Mouse (Mus musculus): Measurements from ENCODE around the gene Ncf1. TPM values are rescaled to one million over a fixed set of nuclear protein-coding genes. Genes with fewer than 3 reads are reported as not detected.

Gene Ncf1
- total and polyA plus RNA-seq, 3 experiments: 5.7 to 8.2 (median 6.7) TPM

DNA sequence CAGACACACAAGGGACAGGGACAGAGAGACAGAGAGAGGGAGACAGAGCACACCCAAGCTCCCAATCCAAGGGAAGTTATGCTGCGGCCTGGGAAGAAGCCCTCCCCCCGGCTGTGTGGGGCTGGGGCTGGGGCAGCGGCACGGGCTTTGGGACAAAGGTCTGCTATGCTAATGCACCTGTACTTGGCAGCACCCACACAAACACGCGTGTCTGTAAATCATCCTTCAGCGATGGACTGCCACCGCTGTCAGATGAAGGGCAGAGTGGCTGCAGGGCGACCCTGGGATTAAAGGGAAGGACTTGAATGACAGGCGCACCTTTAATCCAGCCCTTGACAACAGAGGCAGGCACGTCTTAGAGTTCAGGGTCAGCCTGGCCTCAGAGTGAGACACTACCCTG, 42.0 kb upstream of the Ncf1 start:
- Histone ChIP-seq H3K36me3 (ENCODE audit: control insufficient read depth, insufficient read depth, low read length) (peaks cover 2% of the 10 kb centered on the region), H3K79me2 (replicated peaks; ENCODE audit: control insufficient read depth, insufficient read depth, low read length) (no peaks in the 10 kb centered on the region; the same call in 1 of the 2 replicates), H3K4me1 (ENCODE audit: control insufficient read depth, insufficient read depth, low read length) (no peaks in the 10 kb centered on the region), H3K4me3 (no peak overlapping the region), H3K9ac (ENCODE audit: low read depth, low read length) (no peak overlapping the region), H3K27ac (no peak overlapping the region), H3K27me3 (ENCODE audit: control insufficient read depth, insufficient read depth, low read length) (no peaks in the 10 kb centered on the region)
- no peak for TF ChIP-seq POLR2A (IDR thresholded peaks at IDR 0.05; ENCODE audit: insufficient read depth, low read depth, low read length)
- no peak for TF ChIP-seq CTCF (IDR thresholded peaks at IDR 0.05)
- no peak for TF ChIP-seq EP300 (IDR thresholded peaks at IDR 0.05; ENCODE audit: insufficient read depth, low read depth, low read length)
- intact Hi-C loops (cut with DNase I): no loop called here
- no peak for DNase-seq
- 93% methylated on average over 11 of the region's 11 CpGs for WGBS

DNA sequence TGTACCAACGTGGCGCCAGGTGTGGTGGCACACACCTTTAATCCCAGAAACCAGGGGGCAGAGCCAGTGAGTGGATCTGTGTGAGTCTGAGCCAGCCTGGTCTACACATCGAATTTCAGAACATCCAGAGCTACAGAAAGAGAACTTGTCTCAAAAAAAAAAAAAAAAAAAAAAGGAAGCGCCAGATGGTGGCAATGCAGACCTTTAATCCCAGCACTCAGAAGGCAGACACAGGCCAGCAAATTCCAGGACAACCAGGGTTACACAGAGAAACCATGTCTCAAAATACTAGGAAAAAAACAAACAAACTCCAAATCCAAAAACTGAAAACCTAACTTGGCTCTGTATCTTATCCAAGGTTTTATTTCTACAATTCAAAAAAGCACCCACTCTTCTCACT, 41.1 kb upstream of the Ncf1 start:
- no peaks in the 10 kb centered on the region for H3K27me3 ChIP-seq (ENCODE audit: control insufficient read depth, insufficient read depth, low read length)
- DNase-seq: no peak
- no peak overlapping the region for H3K9ac ChIP-seq (ENCODE audit: low read depth, low read length)
- H3K36me3 ChIP-seq (ENCODE audit: control insufficient read depth, insufficient read depth, low read length): no peaks in the 10 kb centered on the region
- H3K79me2 ChIP-seq (replicated peaks; ENCODE audit: control insufficient read depth, insufficient read depth, low read length): no peaks in the 10 kb centered on the region; the same call in 1 of the 2 replicates
- TF ChIP-seq POLR2A (IDR thresholded peaks at IDR 0.05; ENCODE audit: insufficient read depth, low read depth, low read length) (no peak), EP300 (IDR thresholded peaks at IDR 0.05; ENCODE audit: insufficient read depth, low read depth, low read length) (no peak), CTCF (IDR thresholded peaks at IDR 0.05) (no peak)
- H3K4me3 ChIP-seq: no peak overlapping the region
- 76% methylated on average over 4 of the region's 4 CpGs for WGBS
- H3K27ac ChIP-seq: no peak overlapping the region
- intact Hi-C loops (cut with DNase I): no loop called here
- no peaks in the 10 kb centered on the region for H3K4me1 ChIP-seq (ENCODE audit: control insufficient read depth, insufficient read depth, low read length)

DNA sequence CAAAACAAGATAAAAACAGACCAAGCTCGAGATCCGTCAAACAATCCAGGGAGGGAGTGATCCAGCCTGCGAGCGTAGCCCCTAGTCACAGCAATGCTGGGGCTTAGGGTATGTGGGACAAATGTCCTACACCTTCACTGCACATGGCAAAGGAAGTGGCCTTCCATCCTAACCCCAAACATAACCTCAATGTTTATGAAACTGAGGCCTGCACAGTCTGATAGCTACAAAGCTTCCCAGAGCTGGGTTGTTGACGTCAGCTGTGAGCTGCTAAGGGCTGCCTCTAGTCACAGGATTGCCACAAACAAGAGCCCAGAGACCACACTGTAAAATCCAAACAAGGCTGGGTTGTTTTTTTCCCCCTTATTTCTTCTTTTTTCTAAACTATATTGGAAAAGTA, 40.3 kb upstream of the Ncf1 start:
- no peaks in the 10 kb centered on the region for H3K4me1 ChIP-seq (ENCODE audit: control insufficient read depth, insufficient read depth, low read length)
- no peak for DNase-seq
- H3K27me3 ChIP-seq (ENCODE audit: control insufficient read depth, insufficient read depth, low read length): no peaks in the 10 kb centered on the region
- intact Hi-C loops (cut with DNase I): no loop called here
- H3K4me3 ChIP-seq: no peak overlapping the region
- no peak overlapping the region for H3K27ac ChIP-seq
- TF ChIP-seq CTCF (IDR thresholded peaks at IDR 0.05) (no peak), EP300 (IDR thresholded peaks at IDR 0.05; ENCODE audit: insufficient read depth, low read depth, low read length) (no peak), POLR2A (IDR thresholded peaks at IDR 0.05; ENCODE audit: insufficient read depth, low read depth, low read length) (no peak)
- H3K79me2 ChIP-seq (replicated peaks; ENCODE audit: control insufficient read depth, insufficient read depth, low read length): no peaks in the 10 kb centered on the region; the same call in 1 of the 2 replicates
- no peak overlapping the region for H3K9ac ChIP-seq (ENCODE audit: low read depth, low read length)
- 82% methylated on average over 5 of the region's 5 CpGs for WGBS
- no peaks in the 10 kb centered on the region for H3K36me3 ChIP-seq (ENCODE audit: control insufficient read depth, insufficient read depth, low read length)

DNA sequence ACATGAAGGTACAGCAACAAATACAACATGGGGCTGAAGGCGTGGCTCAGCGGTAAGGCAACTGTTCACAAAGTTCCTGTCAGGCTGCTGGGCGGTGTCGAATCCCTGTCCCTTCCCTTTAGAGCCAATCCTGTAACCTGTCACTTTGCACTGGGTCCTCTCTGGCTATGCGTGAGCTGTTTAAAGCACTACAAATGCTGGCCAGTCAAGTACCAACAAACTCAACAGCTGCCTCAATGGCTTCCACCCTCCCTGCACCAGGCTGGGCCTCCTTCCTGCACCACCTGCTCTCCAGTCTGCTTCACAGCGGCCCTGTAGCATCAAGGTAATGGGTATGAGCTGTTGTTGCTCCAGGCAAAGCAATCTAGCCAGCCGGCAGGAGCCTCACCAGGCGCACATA, 39.3 kb upstream of the Ncf1 start:
- Histone ChIP-seq H3K9ac (ENCODE audit: low read depth, low read length) (no peak overlapping the region), H3K27me3 (ENCODE audit: control insufficient read depth, insufficient read depth, low read length) (no peaks in the 10 kb centered on the region), H3K36me3 (ENCODE audit: control insufficient read depth, insufficient read depth, low read length) (no peaks in the 10 kb centered on the region), H3K79me2 (replicated peaks; ENCODE audit: control insufficient read depth, insufficient read depth, low read length) (no peaks in the 10 kb centered on the region; the same call in 1 of the 2 replicates), H3K4me1 (ENCODE audit: control insufficient read depth, insufficient read depth, low read length) (no peaks in the 10 kb centered on the region), H3K27ac (no peak overlapping the region), H3K4me3 (no peak overlapping the region)
- 97% methylated on average over 8 of the region's 8 CpGs for whole genome bisulfite sequencing
- TF ChIP-seq POLR2A (IDR thresholded peaks at IDR 0.05; ENCODE audit: insufficient read depth, low read depth, low read length): no peak
- TF ChIP-seq CTCF (IDR thresholded peaks at IDR 0.05): no peak
- no peak for TF ChIP-seq EP300 (IDR thresholded peaks at IDR 0.05; ENCODE audit: insufficient read depth, low read depth, low read length)
- intact Hi-C loops (cut with DNase I): no loop called here
- no peak for DNase-seq

DNA sequence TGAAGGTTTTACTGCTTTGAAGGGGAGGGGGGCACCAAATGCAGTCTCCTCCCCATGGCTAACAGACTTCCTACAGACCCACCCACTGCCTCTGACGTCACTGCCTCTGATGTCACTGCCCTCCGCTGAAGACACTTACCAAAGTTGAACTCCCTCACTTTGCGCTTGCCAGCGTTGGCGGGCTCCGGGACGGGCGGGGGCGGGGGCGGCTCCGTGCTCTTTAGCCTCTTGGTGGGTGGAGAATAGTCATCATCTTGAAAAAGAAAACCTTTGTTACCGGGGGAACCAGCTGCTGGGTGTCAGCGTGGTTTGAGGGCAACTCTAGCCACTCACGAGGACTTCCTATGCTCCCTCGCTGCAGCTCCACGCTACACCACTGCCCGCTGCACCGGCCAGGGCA, 37.0 kb upstream of the Ncf1 start:
- WGBS: 79% methylated on average over 18 of the region's 18 CpGs
- no peak for DNase-seq
- H3K27ac ChIP-seq: no peak overlapping the region
- H3K36me3 ChIP-seq (ENCODE audit: control insufficient read depth, insufficient read depth, low read length): no peaks in the 10 kb centered on the region
- H3K9ac ChIP-seq (ENCODE audit: low read depth, low read length): no peak overlapping the region
- no peaks in the 10 kb centered on the region; the same call in 1 of the 2 replicates for H3K79me2 ChIP-seq (replicated peaks; ENCODE audit: control insufficient read depth, insufficient read depth, low read length)
- H3K27me3 ChIP-seq (ENCODE audit: control insufficient read depth, insufficient read depth, low read length): no peaks in the 10 kb centered on the region
- TF ChIP-seq POLR2A (IDR thresholded peaks at IDR 0.05; ENCODE audit: insufficient read depth, low read depth, low read length) (no peak), CTCF (IDR thresholded peaks at IDR 0.05) (no peak), EP300 (IDR thresholded peaks at IDR 0.05; ENCODE audit: insufficient read depth, low read depth, low read length) (no peak)
- H3K4me3 ChIP-seq: no peak overlapping the region
- intact Hi-C loops (cut with DNase I): no loop called here
- no peaks in the 10 kb centered on the region for H3K4me1 ChIP-seq (ENCODE audit: control insufficient read depth, insufficient read depth, low read length)

DNA sequence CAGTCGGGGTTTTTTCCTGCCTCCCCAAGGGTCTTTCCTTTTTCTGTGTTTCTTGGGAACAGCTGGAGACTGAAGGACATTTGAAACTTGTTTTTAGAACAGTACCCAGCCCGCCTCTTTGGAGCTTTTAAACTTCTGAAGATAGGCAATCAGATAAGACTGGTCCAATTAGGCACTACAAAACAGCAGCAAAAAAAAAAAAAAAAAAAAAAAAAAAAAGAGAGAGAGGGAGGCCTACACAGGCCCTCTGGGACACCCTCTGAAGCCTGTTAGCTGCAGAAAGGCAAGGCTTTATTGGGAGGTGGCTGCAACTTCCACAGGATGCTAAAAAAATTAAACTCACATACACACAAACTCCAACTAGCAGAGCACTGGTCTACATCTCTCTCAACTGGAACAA, 36.5 kb upstream of the Ncf1 start:
- Histone ChIP-seq H3K36me3 (ENCODE audit: control insufficient read depth, insufficient read depth, low read length) (no peaks in the 10 kb centered on the region), H3K4me3 (no peak overlapping the region), H3K4me1 (ENCODE audit: control insufficient read depth, insufficient read depth, low read length) (no peaks in the 10 kb centered on the region), H3K27me3 (ENCODE audit: control insufficient read depth, insufficient read depth, low read length) (no peaks in the 10 kb centered on the region), H3K79me2 (replicated peaks; ENCODE audit: control insufficient read depth, insufficient read depth, low read length) (peaks cover under 1% of the 10 kb centered on the region; the same call in 1 of the 2 replicates), H3K27ac (no peak overlapping the region), H3K9ac (ENCODE audit: low read depth, low read length) (no peak overlapping the region)
- 67% methylated on average over 2 of the region's 2 CpGs for WGBS
- DNase-seq: no peak
- intact Hi-C loops (cut with DNase I): no loop called here
- TF ChIP-seq EP300 (IDR thresholded peaks at IDR 0.05; ENCODE audit: insufficient read depth, low read depth, low read length) (no peak), CTCF (IDR thresholded peaks at IDR 0.05) (no peak), POLR2A (IDR thresholded peaks at IDR 0.05; ENCODE audit: insufficient read depth, low read depth, low read length) (no peak)
